Mouse (Mus musculus) adrenal gland, adult 8-10 months (tissue): ENCODE measurements around the gene Dhx40. TPM values are rescaled to one million over a fixed set of nuclear protein-coding genes. Genes with fewer than 3 reads are reported as not detected.
"Not testable (repeated sequence)": the region's sequence is repeated elsewhere in the genome, so short reads cannot be mapped to it uniquely, and the experiment has no call there.

Experiments
- DNase-seq: peaks from one replicate; pipeline ENCODE4 v3.0.0; 2022
- total RNA-seq, 4 experiments: library from RNA; stranded (reverse); gene quantifications; 2 replicates each; pipeline ENCODE4 v1.2.4; 2022

The Dhx40 gene
- total RNA-seq, 4 experiments from 2014 or later = 29.7 to 35.1 (median 32.2) TPM

GRCm38 (mm10) chr11:86818928-86819327, 11.4 kb upstream of the Dhx40 start:
- DNase-seq = no peak

- DNase-seq = not testable (repeated sequence)
These were observed 8.7 kb upstream of the Dhx40 start for GRCm38 (mm10) chr11:86816288-86816687.

- DNase-seq = not testable (repeated sequence)
These were observed 6.9 kb upstream of the Dhx40 start for GRCm38 (mm10) chr11:86814481-86814880.

DNA sequence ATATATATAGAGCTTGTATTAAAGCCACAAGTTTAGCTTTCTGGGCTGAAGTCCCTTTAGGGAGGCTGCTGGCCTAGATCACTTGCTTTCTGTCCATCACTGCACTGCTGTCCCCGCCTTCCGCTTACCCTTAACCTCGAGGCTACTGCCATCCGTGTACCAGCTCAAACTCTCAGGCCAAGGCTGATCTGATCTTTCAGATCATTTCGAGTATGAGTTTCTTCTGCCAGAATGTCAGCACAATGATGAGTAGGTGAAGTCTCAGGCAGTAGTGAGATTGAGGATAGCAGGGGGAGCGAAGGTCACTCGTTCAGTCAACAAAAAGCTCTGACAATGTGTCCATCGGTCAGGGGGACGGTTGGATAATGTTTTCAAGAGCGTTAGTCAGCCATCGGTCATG, 5.7 kb upstream of the Dhx40 start:
- peak; percentile 35 for DNase-seq

DNA sequence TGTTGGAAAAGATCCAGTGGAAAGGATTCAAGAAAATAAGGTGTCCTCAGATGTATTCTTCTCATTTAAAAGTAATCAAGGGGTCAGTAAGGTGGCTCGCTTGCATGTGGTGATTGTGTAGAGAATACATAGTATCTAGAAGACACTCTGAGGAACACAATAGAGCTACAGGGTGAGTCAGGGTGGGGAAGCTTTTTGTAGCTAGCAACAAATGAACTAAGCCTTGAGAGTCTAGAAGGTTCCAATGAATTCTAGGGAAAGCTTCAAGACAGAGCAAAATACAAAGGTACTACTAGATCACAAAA, 3.7 kb upstream of the Dhx40 start:
- DNase-seq = no peak

- DNase-seq = no peak
These were observed 3.2 kb upstream of the Dhx40 start for GRCm38 (mm10) chr11:86810572-86811325.

- no peak for DNase-seq
These were observed 2.3 kb upstream of the Dhx40 start for GRCm38 (mm10) chr11:86809828-86810227.

DNA sequence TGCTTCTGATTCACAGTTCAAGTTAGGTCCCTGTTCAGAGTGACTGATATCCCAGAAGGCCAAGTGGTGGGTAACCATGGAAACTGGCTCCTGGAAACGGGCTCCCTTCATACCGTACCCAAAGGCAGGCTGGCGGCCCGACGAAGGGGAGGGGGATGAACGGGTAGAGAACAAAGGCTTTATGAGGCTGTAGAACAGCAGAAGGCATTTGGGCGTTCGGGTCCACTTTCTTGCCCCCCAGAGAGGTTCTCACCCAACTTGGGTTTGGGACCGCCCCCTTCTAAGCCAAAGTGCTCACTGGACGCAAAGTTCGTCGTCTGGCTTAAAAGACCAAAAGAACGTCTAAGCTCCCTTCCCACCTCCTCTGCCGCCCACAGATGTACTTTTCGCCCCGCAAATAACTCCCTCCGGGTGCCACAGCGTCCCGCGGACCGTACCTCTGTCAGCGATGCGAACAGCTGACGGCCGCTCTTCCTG, 507 bp downstream of the Dhx40 start:
- DNase-seq = peak; percentile 52

- no peak for DNase-seq
These were observed 13.4 kb downstream of the Dhx40 start for GRCm38 (mm10) chr11:86794161-86794560.

DNA sequence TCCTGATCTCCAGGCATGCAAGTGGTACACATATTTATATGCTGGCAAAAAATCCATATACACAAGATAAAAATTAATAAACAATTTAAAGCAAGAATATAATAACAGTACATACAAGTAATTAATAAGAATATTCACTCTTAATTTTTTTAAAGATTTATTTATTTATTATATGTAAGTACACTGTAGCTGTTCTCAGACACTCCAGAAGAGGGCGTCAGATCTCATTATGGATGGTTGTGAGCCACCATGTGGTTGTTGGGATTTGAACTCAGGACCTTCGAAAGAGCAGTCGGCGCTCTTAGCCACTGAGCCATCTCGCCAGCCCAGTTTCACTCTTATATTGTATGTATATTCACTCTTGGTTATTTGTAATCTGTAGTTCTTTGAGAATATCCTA, 20.1 kb downstream of the Dhx40 start:
- DNase-seq = not testable (repeated sequence)

DNA sequence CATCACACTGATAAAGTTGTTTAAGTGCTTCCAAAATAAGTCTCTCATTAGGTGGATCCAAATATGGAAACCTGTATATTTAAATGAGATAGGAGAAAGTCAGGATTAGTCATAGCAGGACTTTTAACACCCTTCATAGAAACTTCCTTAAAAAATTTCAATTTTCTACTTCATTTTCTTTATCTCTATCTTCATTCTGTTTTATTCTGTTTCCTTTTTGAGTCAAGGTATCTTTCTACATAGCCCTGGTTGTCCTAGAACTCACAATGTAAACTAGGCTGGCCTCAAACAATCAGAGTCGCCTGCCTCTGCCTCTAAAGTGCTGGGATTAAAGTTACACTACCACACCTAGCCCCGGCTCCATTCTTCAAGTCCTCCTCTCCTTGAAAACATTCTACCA, 21.8 kb downstream of the Dhx40 start:
- DNase-seq = no peak

DNA sequence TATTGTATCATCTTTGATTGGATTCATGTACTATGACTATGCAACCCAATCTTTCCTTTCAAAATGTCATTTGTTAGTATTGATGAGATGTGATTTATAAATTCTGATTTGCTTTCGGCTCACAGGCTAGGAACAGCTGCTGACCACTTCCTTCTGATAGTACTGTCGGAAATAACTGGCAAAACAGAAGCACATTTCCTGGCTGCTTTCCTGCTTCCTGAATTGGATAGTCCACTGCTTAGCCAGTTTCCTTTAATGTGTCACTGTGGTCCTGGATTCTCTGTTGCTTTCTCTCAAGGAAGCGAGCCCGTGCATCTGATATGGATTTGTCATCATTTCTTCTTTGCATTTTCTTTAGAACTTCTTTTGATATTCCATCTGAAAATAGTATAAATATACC, 37.7 kb downstream of the Dhx40 start:
- no peak for DNase-seq

- DNase-seq = no peak
These were observed 43.0 kb downstream of the Dhx40 start for GRCm38 (mm10) chr11:86764501-86764900.

DNA sequence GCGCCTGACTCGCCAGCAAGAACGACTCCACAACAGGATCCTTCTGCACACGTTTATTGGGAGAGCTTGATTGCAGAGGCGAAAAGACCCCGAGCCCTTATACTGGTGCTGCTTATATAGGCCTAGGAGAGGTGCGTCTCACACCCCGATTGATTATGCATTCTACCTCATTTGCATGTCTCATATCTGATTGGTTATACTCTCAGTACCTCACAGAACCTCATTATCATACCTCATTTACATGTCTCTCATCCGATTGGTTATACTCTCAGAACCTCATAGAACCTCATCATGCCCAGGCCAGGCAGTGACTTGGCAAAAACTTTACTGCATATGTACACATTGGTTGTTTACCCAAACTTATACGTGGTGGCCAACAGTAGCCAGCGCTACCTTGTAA, 44.4 kb downstream of the Dhx40 start:
- DNase-seq = not testable (repeated sequence)

DNA sequence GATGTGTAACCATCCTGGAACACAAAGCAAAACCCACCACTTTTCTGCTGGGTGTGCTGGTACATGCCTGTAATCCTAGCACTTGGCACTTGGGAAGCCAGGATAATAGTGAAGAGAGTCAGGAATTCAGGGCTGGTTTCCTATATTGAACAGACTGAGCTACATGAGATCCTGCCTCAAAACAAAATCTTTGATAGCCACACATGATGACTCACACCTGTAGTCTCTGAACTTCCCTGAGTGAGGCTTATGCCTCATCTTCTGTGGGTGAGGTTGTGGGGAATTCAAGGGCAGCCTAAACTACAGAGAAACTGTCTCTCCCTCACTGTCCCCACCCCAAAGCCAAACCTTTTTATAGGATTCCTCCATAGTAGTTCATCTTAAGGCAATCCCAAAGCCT, 47.2 kb downstream of the Dhx40 start:
- DNase-seq = no peak

DNA sequence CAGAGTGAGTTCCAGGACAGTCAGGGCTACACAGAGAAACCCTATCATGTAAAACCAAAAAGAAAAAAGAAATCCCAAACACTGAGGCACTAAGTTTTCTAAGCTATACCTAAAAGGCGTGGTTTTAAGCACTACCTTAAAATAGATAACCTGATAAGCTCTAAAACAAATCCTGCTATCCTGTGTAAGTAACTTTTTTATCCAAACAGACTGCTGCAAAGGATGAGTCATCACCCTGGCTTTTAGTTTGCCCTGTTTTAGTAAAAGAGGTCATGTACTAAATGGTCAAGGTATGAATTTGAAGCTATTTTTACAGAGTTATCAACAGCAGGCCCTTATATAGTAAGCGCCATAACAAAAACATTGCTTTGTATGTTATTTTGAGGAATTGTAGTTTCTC, 47.7 kb downstream of the Dhx40 start:
- no peak for DNase-seq

- no peak for DNase-seq
These were observed 48.3 kb downstream of the Dhx40 start for GRCm38 (mm10) chr11:86759226-86759625.

- no peak for DNase-seq
These were observed 49.0 kb downstream of the Dhx40 start for GRCm38 (mm10) chr11:86758559-86758958.

- peak; percentile 95 for DNase-seq
These were observed 49.8 kb downstream of the Dhx40 start, which contains the start of gene Cltc for GRCm38 (mm10) chr11:86757480-86758371. Cltc (minus strand) TSS chr11:86757565.

DNA sequence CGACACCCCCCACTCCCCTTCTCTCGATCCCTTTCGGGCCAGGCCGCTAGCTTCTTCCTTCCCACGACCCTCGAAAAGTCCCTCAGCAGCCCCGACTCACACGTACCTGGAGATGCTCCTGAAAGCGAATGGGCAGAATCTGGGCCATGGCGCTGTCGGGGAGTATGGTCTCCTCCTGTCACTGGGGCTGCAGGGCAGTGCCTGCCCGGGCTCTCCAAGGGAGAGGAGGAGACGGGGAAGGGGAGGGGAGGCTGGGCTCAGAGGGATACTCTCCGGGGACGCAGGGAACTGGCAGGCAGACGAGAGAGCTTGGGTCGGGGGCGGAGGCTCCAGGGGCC, 50.4 kb downstream of the Dhx40 start:
- no peak for DNase-seq

GRCm38 (mm10) chr11:86756156-86757141, 51.1 kb downstream of the Dhx40 start:
- DNase-seq = peak; percentile 55

DNA sequence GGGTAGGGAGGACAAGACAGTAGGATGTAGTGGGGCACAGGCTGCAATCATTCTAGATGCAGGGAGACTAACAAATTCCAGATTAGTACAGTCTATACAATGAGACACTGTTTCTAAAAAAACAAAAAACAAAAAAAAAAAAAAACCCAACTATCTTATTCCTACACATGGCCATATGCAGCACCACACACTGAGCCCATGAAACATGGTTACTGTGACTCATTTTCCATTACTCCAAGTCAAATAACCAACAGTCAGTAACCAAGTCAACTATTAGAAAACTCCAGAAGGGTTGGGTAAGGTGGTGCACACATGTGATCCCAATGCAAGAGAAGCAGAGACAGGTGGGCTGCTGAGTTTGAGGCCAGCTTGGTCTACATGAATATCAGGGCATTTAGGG, 55.1 kb downstream of the Dhx40 start:
- DNase-seq = no peak

DNA sequence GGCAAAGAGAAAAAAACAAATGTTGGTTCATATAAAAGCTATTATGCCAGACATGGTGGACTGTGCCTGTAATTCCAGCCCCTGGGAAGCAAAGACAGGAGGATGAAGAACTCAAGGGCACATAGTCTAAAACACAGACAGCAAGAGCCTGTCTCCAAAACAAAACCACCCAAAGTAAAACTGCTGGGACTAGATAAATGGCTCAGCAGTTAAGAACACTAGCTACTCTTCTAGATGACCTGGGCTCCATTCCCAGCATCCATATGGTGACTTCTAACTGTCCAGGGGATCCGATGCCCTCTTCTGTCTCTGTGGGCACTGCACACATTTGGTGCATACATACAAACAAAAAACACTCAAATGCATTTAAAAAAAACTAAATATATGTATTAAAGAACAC, 56.5 kb downstream of the Dhx40 start:
- DNase-seq = no peak
